Mouse (Mus musculus) macrophage (primary cell): ENCODE data around the gene Eddm3b. TPM values are rescaled to one million over a fixed set of nuclear protein-coding genes. Genes with fewer than 3 reads are reported as not detected.
"Not testable (repeated sequence)": the region's sequence is repeated elsewhere in the genome, so short reads cannot be mapped to it uniquely, and the experiment has no call there.

Experiments
- H3K27ac ChIP-seq: fragments of 350-480 bp; formaldehyde crosslinking; 2 replicates; pipeline ENCODE4 v1.9.0; 2021
- H3K36me3 ChIP-seq: fragments of 350-480 bp; formaldehyde crosslinking; 2 replicates; pipeline ENCODE4 v1.9.0; 2021; ENCODE audit errors: inconsistent target
- H3K4me3 ChIP-seq: fragments of 350-480 bp; formaldehyde crosslinking; 2 replicates; pipeline ENCODE4 v1.9.0; 2021; ENCODE audit errors: inconsistent target
- H3K79me2 ChIP-seq: fragments of 350-480 bp; formaldehyde crosslinking; 2 replicates; pipeline ENCODE4 v1.9.0; 2021; ENCODE audit errors: inconsistent target
- WGBS: methylation state at CpG from one replicate; pipeline ENCODE4 v1.1.7; 2026; ENCODE audit warnings: inconsistent platforms; ENCODE audit not compliant: missing documents; 5-methylcytosine and 5-hydroxymethylcytosine counted together
- polyA plus RNA-seq: library from polyadenylated mRNA; stranded (reverse); fragments of 250-400 nt; gene quantifications from 3 replicates; pipeline ENCODE4 v1.2.4, GENCODE M21; 2018; ENCODE audit warnings: inconsistent platforms

Gene Eddm3b
- polyA plus RNA-seq, 1 experiment from 2014 or later = not detected

GRCm38 (mm10) chr14:51143937-51144336, 29.7 kb downstream of the Eddm3b start:
- no peaks in the 10 kb centered on the region for H3K79me2 ChIP-seq
- 60% methylated on average over 2 of the region's 2 CpGs for whole genome bisulfite sequencing
- H3K4me3 ChIP-seq = no peak overlapping the region
- H3K36me3 ChIP-seq = no peaks in the 10 kb centered on the region
- no peak overlapping the region for H3K27ac ChIP-seq

GRCm38 (mm10) chr14:51144451-51144850, 30.2 kb downstream of the Eddm3b start:
- 100% methylated on average over 4 of the region's 4 CpGs for WGBS
- no peaks in the 10 kb centered on the region for H3K79me2 ChIP-seq

GRCm38 (mm10) chr14:51145521-51145920, 31.3 kb downstream of the Eddm3b start:
- no peaks in the 10 kb centered on the region for H3K36me3 ChIP-seq
- H3K4me3 ChIP-seq = no peak overlapping the region
- WGBS = 87% methylated on average over 6 of the region's 6 CpGs

More at GRCm38 (mm10) chr14:51144451-51144850, 30.2 kb downstream of the Eddm3b start:
- no peaks in the 10 kb centered on the region for H3K36me3 ChIP-seq
- no peak overlapping the region for H3K27ac ChIP-seq
- no peak overlapping the region for H3K4me3 ChIP-seq

GRCm38 (mm10) chr14:51146685-51147084, 32.5 kb downstream of the Eddm3b start, which contains the start of gene Rnase1:
Rnase1 (minus strand) TSS chr14:51146785.
- WGBS = 89% methylated on average over 2 of the region's 2 CpGs
- Histone ChIP-seq H3K36me3 (no peaks in the 10 kb centered on the region), H3K27ac (no peak within 1 kb of the TSS), H3K79me2 (no peaks in the 10 kb centered on the region), H3K4me3 (no peak within 1 kb of the TSS)

More at GRCm38 (mm10) chr14:51145521-51145920, 31.3 kb downstream of the Eddm3b start:
- Histone ChIP-seq H3K79me2 (no peaks in the 10 kb centered on the region), H3K27ac (no peak overlapping the region)

- WGBS = 91% methylated on average over 3 of the region's 3 CpGs
- H3K79me2 ChIP-seq = no peaks in the 10 kb centered on the region
- no peak overlapping the region for H3K27ac ChIP-seq
These were observed 33.8 kb downstream of the Eddm3b start for GRCm38 (mm10) chr14:51148006-51148405.

GRCm38 (mm10) chr14:51149164-51149563, 34.9 kb downstream of the Eddm3b start:
- Histone ChIP-seq H3K79me2 (no peaks in the 10 kb centered on the region), H3K36me3 (no peaks in the 10 kb centered on the region), H3K27ac (no peak overlapping the region), H3K4me3 (no peak overlapping the region)
- WGBS = 93% methylated on average over 5 of the region's 5 CpGs

More at GRCm38 (mm10) chr14:51148006-51148405, 33.8 kb downstream of the Eddm3b start:
- Histone ChIP-seq H3K36me3 (no peaks in the 10 kb centered on the region), H3K4me3 (no peak overlapping the region)

- 86% methylated on average over 3 of the region's 3 CpGs for WGBS
- no peaks in the 10 kb centered on the region for H3K79me2 ChIP-seq
- no peaks in the 10 kb centered on the region for H3K36me3 ChIP-seq
- H3K4me3 ChIP-seq = no peak overlapping the region
- no peak overlapping the region for H3K27ac ChIP-seq
These were observed 36.1 kb downstream of the Eddm3b start for GRCm38 (mm10) chr14:51150206-51150831.

GRCm38 (mm10) chr14:51152249-51152870, 38.1 kb downstream of the Eddm3b start:
- no peak overlapping the region for H3K4me3 ChIP-seq
- 84% methylated on average over 5 of the region's 5 CpGs for WGBS
- no peaks in the 10 kb centered on the region for H3K79me2 ChIP-seq
- no peak overlapping the region for H3K27ac ChIP-seq
- no peaks in the 10 kb centered on the region for H3K36me3 ChIP-seq

- no peaks in the 10 kb centered on the region for H3K36me3 ChIP-seq
- H3K79me2 ChIP-seq = no peaks in the 10 kb centered on the region
- WGBS = 93% methylated on average over 5 of the region's 5 CpGs
- H3K4me3 ChIP-seq = no peak overlapping the region
- H3K27ac ChIP-seq = no peak overlapping the region
These were observed 42.0 kb downstream of the Eddm3b start for GRCm38 (mm10) chr14:51156056-51156735.

GRCm38 (mm10) chr14:51156736-51157068, 42.5 kb downstream of the Eddm3b start:
- no peaks in the 10 kb centered on the region for H3K79me2 ChIP-seq
- 0 out of 2 replicates have a peak overlapping the region, but pooled peaks have one; percentile 4 for H3K27ac ChIP-seq
- 17% methylated on average over 4 of the region's 4 CpGs for WGBS
- no peak overlapping the region for H3K4me3 ChIP-seq
- H3K36me3 ChIP-seq = no peaks in the 10 kb centered on the region

GRCm38 (mm10) chr14:51157072-51157471, 42.8 kb downstream of the Eddm3b start:
- H3K27ac ChIP-seq = 0 out of 2 replicates have a peak overlapping the region, but pooled peaks have one; percentile 4
- H3K36me3 ChIP-seq = no peaks in the 10 kb centered on the region

GRCm38 (mm10) chr14:51161976-51162375, 47.8 kb downstream of the Eddm3b start, which contains the start of gene Rnase2b:
Rnase2b (plus strand) TSS chr14:51162260.
- H3K79me2 ChIP-seq, H3K36me3 ChIP-seq, H3K4me3 ChIP-seq: not testable (repeated sequence)
- 91% methylated on average over 3 of the region's 3 CpGs for WGBS
- H3K27ac ChIP-seq = peak within 1 kb of the TSS; percentile 62

More at GRCm38 (mm10) chr14:51157072-51157471, 42.8 kb downstream of the Eddm3b start:
- Histone ChIP-seq H3K4me3 (no peak overlapping the region), H3K79me2 (no peaks in the 10 kb centered on the region)
- 75% methylated on average over 1 of the region's 1 CpGs for WGBS

- not testable (repeated sequence) for H3K36me3 ChIP-seq, H3K4me3 ChIP-seq, H3K79me2 ChIP-seq
- WGBS = 53% methylated on average over 6 of the region's 6 CpGs
- peak overlapping the region; percentile 62 for H3K27ac ChIP-seq
These were observed 49.1 kb downstream of the Eddm3b start for GRCm38 (mm10) chr14:51163323-51163722.

GRCm38 (mm10) chr14:51165435-51165834, 51.2 kb downstream of the Eddm3b start:
- no peaks in the 10 kb centered on the region for H3K36me3 ChIP-seq
- 100% methylated on average over 1 of the region's 1 CpGs for WGBS
- H3K27ac ChIP-seq = peak overlapping the region; percentile 62
- no peaks in the 10 kb centered on the region for H3K79me2 ChIP-seq
- H3K4me3 ChIP-seq = no peak overlapping the region

GRCm38 (mm10) chr14:51166068-51166467, 51.8 kb downstream of the Eddm3b start:
- Histone ChIP-seq H3K27ac (peak overlapping the region; percentile 62), H3K36me3 (no peaks in the 10 kb centered on the region), H3K4me3 (no peak overlapping the region), H3K79me2 (no peaks in the 10 kb centered on the region)
